Mouse (Mus musculus) forebrain, embryonic 10.5 days (tissue): ENCODE results near the gene Lmod2. TPM values are rescaled to one million over a fixed set of nuclear protein-coding genes. Genes with fewer than 3 reads are reported as not detected.

Experiments used
- DNase-seq: peaks from one replicate; pipeline ENCODE4 v3.0.0-alpha.2; 2017; ENCODE audit warnings: low spot score; ENCODE audit errors: extremely low spot score
- H3K27ac ChIP-seq: fragments of 300-500 bp; sonication (generic); 2 replicates; pipeline ENCODE4 v1.5.1; 2016; ENCODE audit warnings: mild to moderate bottlenecking
- H3K27me3 ChIP-seq: fragments of 300-500 bp; sonication (generic); 2 replicates; pipeline ENCODE4 v1.6.1; 2016; ENCODE audit warnings: mild to moderate bottlenecking; ENCODE audit not compliant: poor library complexity, severe bottlenecking
- H3K36me3 ChIP-seq: fragments of 300-500 bp; sonication (generic); replicated peaks from 2 replicates; pipeline ENCODE4 v1.6.1; 2016; ENCODE audit warnings: mild to moderate bottlenecking, moderate library complexity
- H3K4me1 ChIP-seq: fragments of 300-500 bp; sonication (generic); 2 replicates; pipeline ENCODE4 v1.6.1; 2016
- H3K4me3 ChIP-seq: fragments of 300-500 bp; sonication (generic); 2 replicates; pipeline ENCODE4 v1.5.1; 2016; ENCODE audit warnings: mild to moderate bottlenecking, moderate library complexity
- H3K9me3 ChIP-seq: fragments of 300-500 bp; sonication (generic); 2 replicates; pipeline ENCODE4 v1.6.1; 2016; ENCODE audit warnings: mild to moderate bottlenecking, moderate library complexity
- WGBS: fragments of 180-500 bp; shearing (Covaris S2); methylation state at CpG from one replicate; pipeline ENCODE4 v1.1.7; 2016; 5-methylcytosine and 5-hydroxymethylcytosine counted together
- polyA plus RNA-seq: library from polyadenylated mRNA; unstranded; fragments of >200 nt; fragmentation: Nextera tagmentation; extraction: Ambion mirVana; gene quantifications from 2 replicates; pipeline ENCODE4 v1.2.1, GENCODE M21; 2016

Gene Lmod2
- polyA plus RNA-seq, result 0.10 TPM in 1 of 2 replicates, not detected in the other

GRCm38 (mm10) chr6:24597500-24597899 lies at the start of gene Lmod2:
Lmod2 (plus strand) TSS chr6:24597762.
- Histone ChIP-seq H3K27me3 (no peaks in the 10 kb centered on the region), H3K4me1 (no peaks in the 10 kb centered on the region), H3K36me3 (no peaks in the 10 kb centered on the region), H3K27ac (no peak within 1 kb of the TSS), H3K4me3 (no peak within 1 kb of the TSS), H3K9me3 (no peaks in the 10 kb centered on the region)
- 72% methylated on average over 10 of the region's 10 CpGs for WGBS
- no peak for DNase-seq

- Histone ChIP-seq H3K27me3 (no peaks in the 10 kb centered on the region), H3K4me1 (no peaks in the 10 kb centered on the region), H3K4me3 (no peak overlapping the region), H3K36me3 (no peaks in the 10 kb centered on the region), H3K27ac (no peak overlapping the region), H3K9me3 (no peaks in the 10 kb centered on the region)
- no peak for DNase-seq
- 91% methylated on average over 2 of the region's 2 CpGs for WGBS
Measured at GRCm38 (mm10) chr6:24549801-24550200, 47.8 kb upstream of the Lmod2 start.

DNA sequence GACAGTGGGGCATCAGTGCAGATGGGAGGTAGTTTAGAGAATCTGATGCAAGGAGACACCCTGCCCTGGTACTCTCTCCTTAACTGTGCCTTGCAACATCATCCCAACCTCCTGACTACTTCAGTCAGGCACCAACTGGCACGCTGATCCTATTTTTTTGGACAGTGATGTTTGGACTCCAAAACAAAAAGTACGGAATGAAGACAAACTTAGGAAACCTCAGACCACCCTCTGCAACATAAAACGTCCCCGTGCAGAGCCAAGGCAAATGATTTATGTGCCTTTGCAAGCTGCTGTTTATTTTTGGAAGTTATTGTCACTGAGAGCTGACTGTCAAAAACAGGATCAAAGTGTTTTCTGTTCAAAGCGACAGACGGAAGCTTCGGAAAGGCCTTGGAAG lies 45.5 kb upstream of the Lmod2 start:
- no peak for DNase-seq
- H3K36me3 ChIP-seq, result no peaks in the 10 kb centered on the region
- no peaks in the 10 kb centered on the region for H3K9me3 ChIP-seq
- 86% methylated on average over 7 of the region's 7 CpGs for WGBS
- H3K27me3 ChIP-seq, result no peaks in the 10 kb centered on the region
- H3K4me1 ChIP-seq, result no peaks in the 10 kb centered on the region
- no peak overlapping the region for H3K4me3 ChIP-seq
- no peak overlapping the region for H3K27ac ChIP-seq

- Histone ChIP-seq H3K27ac (no peak overlapping the region), H3K27me3 (no peaks in the 10 kb centered on the region), H3K4me3 (no peak overlapping the region), H3K36me3 (no peaks in the 10 kb centered on the region), H3K4me1 (no peaks in the 10 kb centered on the region), H3K9me3 (no peaks in the 10 kb centered on the region)
- no peak for DNase-seq
- 83% methylated on average over 11 of the region's 11 CpGs for WGBS
Measured at GRCm38 (mm10) chr6:24554427-24555086, 43.0 kb upstream of the Lmod2 start.

DNA sequence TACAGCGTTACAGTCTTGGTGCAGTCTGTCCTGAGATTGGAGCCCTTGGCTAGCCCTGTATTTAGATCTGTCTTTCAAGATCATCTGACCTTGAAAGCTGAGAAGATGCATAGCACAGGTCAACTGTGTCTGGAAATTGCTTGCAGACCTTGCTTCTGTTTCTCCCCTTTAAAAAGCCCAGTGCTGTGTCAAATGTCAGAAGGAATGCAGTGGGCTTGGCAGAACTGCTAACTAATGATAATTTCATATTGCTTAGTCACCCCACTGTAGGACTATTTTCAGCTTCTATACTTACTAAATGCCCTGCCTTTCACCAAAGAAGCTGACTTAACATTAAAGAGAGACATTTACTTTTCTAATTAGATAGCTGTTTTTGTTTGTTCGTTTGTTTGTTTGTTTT lies 42.1 kb upstream of the Lmod2 start:
- Histone ChIP-seq H3K4me3 (no peak overlapping the region), H3K27me3 (no peaks in the 10 kb centered on the region), H3K27ac (no peak overlapping the region), H3K9me3 (no peaks in the 10 kb centered on the region), H3K36me3 (no peaks in the 10 kb centered on the region), H3K4me1 (no peaks in the 10 kb centered on the region)
- DNase-seq, result no peak
- WGBS, result 78% methylated on average over 2 of the region's 2 CpGs

DNA sequence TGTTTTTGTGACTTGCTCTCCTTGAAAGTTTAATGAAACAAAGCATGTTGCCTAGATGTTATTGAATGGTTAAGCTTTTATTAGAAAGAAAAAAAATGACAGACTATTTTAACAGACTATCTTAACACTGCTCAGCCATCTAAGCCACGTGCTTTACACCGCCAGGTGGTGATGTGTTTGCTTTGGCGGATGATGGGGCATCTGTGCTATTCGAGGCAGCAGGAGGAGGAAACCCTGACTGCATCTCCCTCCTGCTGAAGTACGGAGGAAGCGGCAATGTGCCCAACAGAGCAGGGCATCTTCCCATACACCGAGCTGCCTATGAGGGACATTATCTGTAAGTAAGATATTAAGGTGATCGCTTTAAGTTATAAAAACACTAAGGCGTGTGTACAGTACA lies 33.5 kb upstream of the Lmod2 start:
- no peaks in the 10 kb centered on the region for H3K36me3 ChIP-seq
- 85% methylated on average over 9 of the region's 9 CpGs for WGBS
- no peaks in the 10 kb centered on the region for H3K27me3 ChIP-seq
- DNase-seq, result no peak
- no peaks in the 10 kb centered on the region for H3K4me1 ChIP-seq
- no peaks in the 10 kb centered on the region for H3K9me3 ChIP-seq
- H3K4me3 ChIP-seq, result no peak overlapping the region
- no peak overlapping the region for H3K27ac ChIP-seq

DNA sequence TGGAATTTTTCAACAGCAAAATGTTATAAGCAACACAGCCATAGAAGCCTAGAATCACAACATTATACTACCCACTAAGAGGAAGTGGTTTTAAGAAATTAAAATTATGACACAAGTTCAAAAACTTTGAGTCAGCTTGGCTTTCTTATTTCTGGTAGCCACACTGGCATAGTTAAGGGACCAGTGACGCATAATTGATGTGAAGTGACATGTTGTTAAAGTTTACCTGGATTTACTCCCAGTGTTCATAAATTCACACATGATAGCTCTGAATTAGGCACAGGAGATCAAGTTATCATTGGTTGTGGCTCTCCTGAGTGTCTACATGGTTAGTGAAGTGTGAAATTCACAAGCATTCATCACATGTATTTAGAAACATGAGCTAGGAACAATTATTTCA lies 32.7 kb upstream of the Lmod2 start:
- no peak for DNase-seq
- Histone ChIP-seq H3K36me3 (no peaks in the 10 kb centered on the region), H3K4me3 (no peak overlapping the region), H3K9me3 (no peaks in the 10 kb centered on the region), H3K27me3 (no peaks in the 10 kb centered on the region), H3K27ac (no peak overlapping the region), H3K4me1 (no peaks in the 10 kb centered on the region)
- WGBS, result 90% methylated on average over 1 of the region's 1 CpGs

GRCm38 (mm10) chr6:24568963-24569362 lies 28.6 kb upstream of the Lmod2 start:
- H3K27ac ChIP-seq, result no peak overlapping the region
- H3K9me3 ChIP-seq, result no peaks in the 10 kb centered on the region; the same call in 1 of the 2 replicates
- no peaks in the 10 kb centered on the region for H3K27me3 ChIP-seq
- H3K4me3 ChIP-seq, result no peak overlapping the region
- H3K4me1 ChIP-seq, result no peaks in the 10 kb centered on the region
- no peak for DNase-seq
- WGBS, result 85% methylated on average over 5 of the region's 5 CpGs
- H3K36me3 ChIP-seq, result no peaks in the 10 kb centered on the region

DNA sequence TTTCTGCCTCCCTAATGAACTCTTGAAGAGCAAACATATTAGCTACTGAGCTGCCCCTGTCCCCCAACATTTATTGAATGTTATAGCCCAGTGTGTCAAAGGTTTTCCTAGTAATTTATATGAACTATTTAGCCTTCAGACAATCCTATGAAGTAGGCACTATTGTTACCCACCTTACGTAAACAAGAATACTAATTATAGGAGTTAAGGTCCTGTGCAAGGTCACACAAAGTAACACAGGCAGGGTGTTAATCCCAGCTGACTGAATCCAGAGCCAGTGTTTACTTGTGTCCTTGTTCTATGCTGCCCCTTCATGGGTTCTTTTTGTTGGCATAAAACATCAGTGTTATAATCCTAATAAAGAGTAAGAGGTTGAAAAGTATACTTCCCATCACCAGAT lies 27.9 kb upstream of the Lmod2 start:
- Histone ChIP-seq H3K27ac (no peak overlapping the region), H3K9me3 (peaks cover 3% of the 10 kb centered on the region; the same call in 1 of the 2 replicates), H3K36me3 (no peaks in the 10 kb centered on the region), H3K4me3 (no peak overlapping the region), H3K27me3 (no peaks in the 10 kb centered on the region), H3K4me1 (no peaks in the 10 kb centered on the region)
- 84% methylated on average over 1 of the region's 1 CpGs for WGBS
- DNase-seq, result no peak

GRCm38 (mm10) chr6:24570278-24570677 lies 27.3 kb upstream of the Lmod2 start:
- H3K4me3 ChIP-seq, result no peak overlapping the region
- H3K36me3 ChIP-seq, result no peaks in the 10 kb centered on the region
- H3K27ac ChIP-seq, result no peak overlapping the region
- WGBS, result 83% methylated on average over 11 of the region's 11 CpGs
- H3K9me3 ChIP-seq, result peaks cover 3% of the 10 kb centered on the region; the same call in 1 of the 2 replicates
- no peaks in the 10 kb centered on the region for H3K27me3 ChIP-seq
- H3K4me1 ChIP-seq, result no peaks in the 10 kb centered on the region
- DNase-seq, result no peak

DNA sequence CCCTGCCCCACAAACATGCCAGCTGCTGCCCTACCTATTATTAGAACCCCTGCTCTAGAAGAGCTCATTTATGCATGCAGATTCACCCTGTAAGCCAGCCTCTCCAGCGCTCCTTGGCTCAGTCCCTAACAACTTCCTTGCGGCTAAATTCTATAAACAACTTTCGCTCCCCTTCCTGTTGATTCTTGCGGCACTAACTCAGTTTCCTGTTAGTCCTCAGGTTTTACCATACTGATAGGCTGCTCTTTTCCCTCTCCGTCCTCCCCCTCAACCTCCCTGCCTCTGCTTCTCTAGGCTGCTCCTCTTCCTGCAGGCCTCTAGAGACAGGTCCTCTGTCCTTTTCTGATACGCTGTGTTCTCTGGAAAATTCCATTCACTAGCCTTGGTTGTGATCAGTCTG lies 26.4 kb upstream of the Lmod2 start:
- DNase-seq, result no peak

DNA sequence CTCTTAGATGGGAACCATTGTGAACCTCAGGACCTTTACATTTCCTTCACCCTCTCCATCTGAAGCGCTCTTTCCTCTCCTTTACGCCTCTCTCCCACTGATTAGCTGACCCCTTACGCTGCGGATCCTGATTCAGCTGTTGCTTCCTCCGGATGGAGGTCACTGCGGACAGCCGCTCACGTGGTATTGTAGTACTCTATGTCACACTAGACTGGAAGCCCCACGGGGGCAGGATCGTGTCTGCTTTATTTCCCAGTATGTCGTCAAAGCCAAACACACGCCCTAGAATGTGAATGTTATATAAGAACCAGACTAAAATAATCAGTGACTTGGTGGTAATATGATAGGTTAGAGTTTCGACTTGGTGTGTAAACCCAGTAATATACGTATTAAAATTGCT lies 25.1 kb upstream of the Lmod2 start:
- 97% methylated on average over 14 of the region's 14 CpGs for WGBS
- Histone ChIP-seq H3K4me1 (no peaks in the 10 kb centered on the region), H3K36me3 (no peaks in the 10 kb centered on the region), H3K4me3 (no peak overlapping the region), H3K27me3 (no peaks in the 10 kb centered on the region), H3K9me3 (peaks cover 3% of the 10 kb centered on the region; the same call in 1 of the 2 replicates), H3K27ac (no peak overlapping the region)
- no peak for DNase-seq

More for the DNA sequence above, 26.4 kb upstream of the Lmod2 start:
- H3K9me3 ChIP-seq, result peaks cover 3% of the 10 kb centered on the region; the same call in 1 of the 2 replicates
- H3K36me3 ChIP-seq, result no peaks in the 10 kb centered on the region
- no peaks in the 10 kb centered on the region for H3K4me1 ChIP-seq
- H3K4me3 ChIP-seq, result no peak overlapping the region
- H3K27me3 ChIP-seq, result no peaks in the 10 kb centered on the region
- 76% methylated on average over 6 of the region's 6 CpGs for WGBS
- no peak overlapping the region for H3K27ac ChIP-seq

DNA sequence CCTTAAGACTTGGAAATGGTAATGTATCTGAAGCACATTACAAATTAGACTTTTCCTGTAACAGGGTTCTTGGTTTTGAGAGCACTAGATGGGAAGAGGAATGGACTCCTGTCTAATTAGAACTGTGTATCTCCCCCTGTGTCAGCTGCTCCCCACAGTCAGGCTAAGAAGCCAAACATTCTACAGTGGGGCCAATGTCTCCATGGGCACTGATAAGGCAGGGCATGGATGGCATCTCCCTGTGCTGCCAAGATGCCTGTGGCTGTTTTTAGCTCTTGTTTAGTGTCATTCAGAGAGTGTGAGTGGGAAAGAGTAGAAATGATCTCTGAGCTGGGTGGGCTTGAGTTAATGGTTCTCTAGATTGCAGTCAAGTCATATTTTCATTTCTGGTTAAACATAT lies 24.2 kb upstream of the Lmod2 start:
- no peak for DNase-seq
- Histone ChIP-seq H3K36me3 (no peaks in the 10 kb centered on the region), H3K27ac (no peak overlapping the region), H3K9me3 (peaks cover 3% of the 10 kb centered on the region; the same call in 1 of the 2 replicates), H3K4me3 (no peak overlapping the region), H3K4me1 (no peaks in the 10 kb centered on the region), H3K27me3 (no peaks in the 10 kb centered on the region)

GRCm38 (mm10) chr6:24583456-24583855 lies 14.1 kb upstream of the Lmod2 start:
- H3K27me3 ChIP-seq, result no peaks in the 10 kb centered on the region
- WGBS, result 89% methylated on average over 3 of the region's 3 CpGs

More at GRCm38 (mm10) chr6:24583456-24583855, 14.1 kb upstream of the Lmod2 start:
- Histone ChIP-seq H3K4me1 (peaks cover 10% of the 10 kb centered on the region), H3K27ac (no peak overlapping the region), H3K36me3 (no peaks in the 10 kb centered on the region), H3K9me3 (no peaks in the 10 kb centered on the region), H3K4me3 (no peak overlapping the region)
- no peak for DNase-seq
